Mouse (Mus musculus): ENCODE measurements at regions not wholly inside any gene's neighbourhood (a gene's known extent, or its start where the extent isn't known, plus 50 kb on each side); places are given as distances from the start of the nearest gene placed in this dataset.

DNA sequence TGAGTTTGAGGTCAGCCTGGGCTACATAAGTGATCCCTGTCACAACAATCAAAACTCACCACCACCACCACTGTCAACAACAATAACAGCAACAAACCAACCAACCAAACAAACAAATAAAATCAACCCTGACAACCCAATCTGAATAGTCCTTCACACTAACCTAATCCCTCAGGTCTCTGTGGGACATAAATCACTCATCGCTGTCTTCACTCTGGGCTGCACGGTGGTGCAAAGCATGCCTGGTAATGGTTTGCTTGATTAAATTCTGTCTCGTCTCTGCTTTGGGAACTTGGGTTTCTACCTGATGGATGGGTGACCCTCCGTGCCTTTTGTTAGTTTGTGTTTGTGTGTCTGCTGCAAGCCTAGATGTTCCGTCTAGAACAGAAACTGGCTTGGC lies 100.6 kb downstream of the Slc17a6 start:
- no peak for DNase-seq (ENCODE audit: low spot score in 2 of 2)

DNA sequence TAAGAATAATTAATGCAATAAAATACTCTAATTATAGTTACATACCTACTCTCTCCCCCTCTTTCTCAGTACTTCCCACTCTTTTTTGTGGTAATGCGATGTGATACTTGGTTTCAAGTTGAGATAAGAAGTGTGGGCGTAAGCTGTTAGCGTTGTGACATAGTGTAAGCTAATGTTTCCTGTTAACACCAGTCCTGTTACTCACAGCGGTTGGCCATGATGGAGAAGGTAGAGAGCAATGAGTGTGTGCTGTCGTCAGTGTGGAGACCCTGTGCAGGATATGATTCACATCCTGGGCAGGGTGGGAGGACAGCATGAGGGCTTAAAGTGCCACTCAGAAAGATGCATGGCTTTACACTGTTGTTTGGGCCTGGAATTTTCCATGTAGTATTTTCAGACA lies 102.1 kb downstream of the Slc17a6 start:
- no peak for DNase-seq (ENCODE audit: low spot score in 2 of 2)

DNA sequence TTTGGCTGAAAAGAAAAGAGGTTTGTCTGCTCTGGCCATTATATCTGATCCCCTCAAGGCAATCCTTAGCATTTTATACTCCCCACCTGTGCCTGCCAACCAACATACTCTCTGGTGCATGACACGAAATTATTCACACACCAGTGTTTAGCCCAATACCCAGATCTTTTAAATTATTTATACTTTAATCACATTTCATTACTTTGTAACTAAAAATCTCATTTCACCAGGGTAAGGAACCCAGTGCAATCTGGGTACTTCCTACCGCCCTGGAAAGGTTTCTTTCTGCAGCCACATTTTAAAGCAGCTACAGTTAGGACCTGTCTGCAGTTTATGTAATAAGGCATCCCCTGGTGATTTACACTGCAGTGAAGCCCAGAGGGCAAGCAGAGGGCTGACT lies 114.5 kb downstream of the Slc17a6 start:
- no peak for DNase-seq (ENCODE audit: low spot score in 2 of 2)

DNA sequence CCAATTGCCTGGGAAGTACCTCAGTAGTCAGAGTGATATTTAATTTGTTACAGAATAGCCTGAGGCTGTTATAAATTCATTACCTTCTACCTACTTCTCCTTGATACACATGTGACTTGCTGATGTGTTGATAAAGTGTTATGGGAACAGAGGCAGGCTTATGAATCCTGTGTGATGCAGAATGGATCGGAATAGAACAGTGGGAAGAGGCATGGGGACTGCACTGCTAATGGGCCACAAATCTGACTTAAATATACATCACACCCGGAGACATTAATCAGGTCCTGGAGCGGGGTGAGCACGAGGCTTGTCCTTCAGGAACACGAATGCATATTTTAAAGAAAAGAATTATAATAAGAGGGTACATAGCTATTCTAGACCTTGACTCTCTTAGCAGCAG lies 117.8 kb downstream of the Slc17a6 start:
- no peak for DNase-seq (ENCODE audit: low spot score in 2 of 2)

DNA sequence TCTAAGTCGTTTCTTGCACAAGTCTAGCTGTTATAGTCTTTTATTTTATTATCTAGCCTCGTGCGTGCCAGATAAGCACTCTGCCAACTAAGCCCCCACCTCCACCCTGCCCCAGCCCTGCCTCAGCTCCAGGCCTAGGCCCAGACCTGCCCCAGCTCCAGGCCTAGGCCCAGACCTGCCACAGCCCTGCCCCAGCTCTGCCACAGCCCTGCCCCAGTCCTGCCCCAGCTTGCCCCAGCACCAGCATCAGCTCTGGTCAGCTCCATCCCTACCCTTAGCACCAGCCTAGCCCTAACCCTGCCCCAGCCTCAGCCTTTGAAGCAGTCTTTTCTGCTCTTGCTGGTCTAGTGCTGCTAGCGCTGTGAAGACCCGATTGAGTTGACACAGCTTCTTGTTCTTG lies 119.1 kb downstream of the Slc17a6 start:
- no peak for DNase-seq (ENCODE audit: low spot score in 2 of 2)

DNA sequence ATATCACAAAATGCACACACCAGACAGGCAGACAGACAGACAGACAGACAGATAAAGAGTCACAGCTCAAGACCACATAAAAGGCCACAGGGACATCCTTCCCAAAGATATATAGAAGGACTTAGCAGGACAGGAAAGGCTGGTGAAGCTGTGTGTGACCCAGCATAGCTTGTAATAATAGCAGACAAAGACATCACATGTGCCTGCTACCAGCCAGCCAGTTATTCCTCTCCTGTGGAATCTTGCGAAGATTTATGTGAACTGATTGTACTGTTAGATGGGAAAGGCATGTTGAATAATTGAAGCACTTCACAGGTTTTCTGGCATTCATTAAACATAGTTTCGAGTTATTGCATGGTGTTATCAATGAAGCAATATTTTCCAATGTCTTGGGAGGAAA lies 119.1 kb upstream of the Gas2 start:
- no peak for DNase-seq (ENCODE audit: low spot score in 2 of 2)

DNA sequence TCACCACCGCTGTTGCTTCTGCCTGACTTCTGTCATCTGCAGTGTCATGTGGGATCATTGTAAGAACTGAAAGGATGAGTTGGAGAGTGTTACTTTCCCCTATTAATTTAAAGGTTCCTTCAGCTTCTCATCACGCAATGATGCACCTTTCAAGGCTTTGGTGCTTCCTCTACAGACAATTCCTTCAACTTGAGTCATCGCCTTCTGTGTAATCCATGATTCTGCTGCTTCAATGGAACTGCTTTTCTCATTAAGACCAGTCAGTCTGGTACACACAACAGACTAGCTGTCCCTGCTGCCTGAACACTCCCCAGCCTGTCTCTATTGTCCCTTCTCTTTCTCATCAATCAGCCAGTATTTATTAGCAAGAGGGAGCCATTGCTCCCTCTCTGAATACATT lies 116.2 kb upstream of the Gas2 start:
- no peak for DNase-seq (ENCODE audit: low spot score in 2 of 2)

DNA sequence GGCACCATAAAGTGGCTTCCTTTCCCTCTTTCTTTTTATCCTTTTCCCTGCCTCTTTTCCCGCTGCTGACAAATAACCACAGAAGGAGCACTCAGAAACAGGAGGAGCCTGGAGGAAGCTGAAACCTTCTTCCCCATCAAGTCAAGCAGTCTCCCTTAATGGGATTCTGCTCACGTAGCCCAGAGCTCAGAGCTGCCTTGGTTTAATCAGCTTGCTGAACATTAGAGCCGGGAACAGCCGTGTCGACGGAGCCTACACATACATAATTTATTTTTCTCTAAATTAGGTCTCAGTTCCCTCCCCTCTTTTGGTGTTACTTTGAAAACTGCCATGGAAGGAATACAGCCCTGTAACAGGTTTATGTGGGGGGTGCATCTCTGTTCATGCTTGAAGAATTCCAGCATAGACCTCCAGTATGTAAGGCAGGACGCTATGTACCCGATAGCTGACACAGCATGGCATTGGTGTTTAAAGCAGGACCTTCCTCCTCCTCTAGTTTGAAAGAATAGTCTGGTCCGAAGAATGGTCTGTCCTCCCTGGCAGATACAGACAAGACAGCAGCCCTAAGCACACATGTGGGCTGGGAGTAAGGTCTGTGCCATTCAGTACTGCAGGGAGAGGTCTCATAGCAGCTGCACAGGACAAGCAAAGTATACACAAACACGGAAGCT lies 113.0 kb upstream of the Gas2 start:
- peak; percentile 27 to 40 for DNase-seq (ENCODE audit: low spot score in 2 of 2)

DNA sequence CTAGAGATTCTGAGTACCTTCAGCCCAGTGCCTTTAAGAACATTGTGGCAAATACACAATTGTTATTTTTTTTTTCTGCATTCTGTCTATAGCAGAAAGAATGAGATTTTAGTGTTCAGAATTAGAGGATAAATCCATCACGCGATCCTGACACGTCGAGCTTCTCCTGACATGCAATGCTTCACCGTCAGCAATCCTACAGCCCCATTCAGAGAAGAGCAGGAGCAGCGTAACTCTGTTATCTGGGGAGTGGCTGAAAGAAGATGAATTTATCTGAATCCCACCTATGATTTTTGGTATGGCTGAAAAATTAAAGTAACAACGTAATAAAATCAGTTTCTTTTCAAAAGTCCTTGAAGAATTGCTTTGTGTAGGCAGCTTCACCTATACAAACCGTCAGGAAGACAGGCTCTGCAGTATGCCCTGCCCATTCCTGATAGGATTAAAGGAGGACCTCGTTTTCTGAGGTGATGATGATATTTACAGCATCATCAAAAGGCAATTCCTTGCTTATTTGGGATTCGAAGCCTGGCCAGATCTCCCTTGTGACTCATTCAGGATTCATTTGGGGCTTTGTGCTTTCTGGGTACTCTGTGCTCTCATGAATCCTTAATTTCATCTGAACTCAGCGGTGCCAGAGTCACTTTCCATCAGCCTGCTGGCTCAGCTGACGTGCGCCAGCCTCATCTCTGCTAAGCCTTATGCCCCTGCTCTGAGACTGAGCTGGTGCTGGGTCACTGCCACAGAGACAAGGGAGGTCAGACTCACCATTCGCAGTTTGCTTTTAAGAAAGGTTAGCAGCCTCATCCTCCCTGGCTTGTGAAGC lies 112.3 kb upstream of the Gas2 start:
- peak; percentile 30 to 45 for DNase-seq (ENCODE audit: low spot score in 2 of 2)

DNA sequence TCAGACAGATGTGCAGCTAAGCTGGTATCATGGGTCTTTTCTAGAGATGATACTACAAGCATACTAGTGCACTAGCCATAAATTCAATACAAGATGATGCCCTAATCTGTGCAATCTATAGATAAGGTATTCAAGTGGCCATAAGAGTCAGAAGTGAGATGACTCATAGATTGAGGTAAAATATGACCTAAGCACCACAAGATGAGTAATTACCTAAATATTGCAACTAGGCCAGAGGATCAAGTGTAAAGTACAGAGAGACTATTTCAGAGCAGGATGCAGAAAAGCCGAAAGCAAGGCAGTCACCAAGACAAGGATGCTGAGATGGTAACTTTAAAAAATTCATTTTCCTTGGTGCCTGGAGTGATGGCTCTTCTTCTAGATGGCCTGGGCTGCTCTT lies 111.5 kb upstream of the Gas2 start:
- DNase-seq (ENCODE audit: low spot score in 2 of 2), result no peak

DNA sequence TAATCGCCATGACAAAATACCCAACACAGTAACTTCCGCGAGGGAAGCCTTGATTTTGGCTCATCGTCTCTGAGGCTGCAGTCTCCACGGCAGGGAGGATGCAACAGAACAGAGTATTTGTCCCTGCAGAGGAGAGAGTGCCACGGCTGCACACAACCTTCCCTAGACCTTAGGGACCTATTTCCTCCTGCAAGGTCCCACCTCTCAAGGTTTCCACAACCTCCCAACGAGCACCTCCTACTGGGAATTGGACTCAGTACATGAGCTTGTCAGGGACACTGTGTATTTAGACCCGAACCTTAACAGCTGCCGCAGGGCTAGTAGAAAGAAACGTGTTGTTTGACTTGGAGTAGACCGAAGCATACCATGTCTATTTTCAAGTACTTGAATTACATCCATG lies 108.8 kb upstream of the Gas2 start:
- no peak for DNase-seq (ENCODE audit: low spot score in 2 of 2)

DNA sequence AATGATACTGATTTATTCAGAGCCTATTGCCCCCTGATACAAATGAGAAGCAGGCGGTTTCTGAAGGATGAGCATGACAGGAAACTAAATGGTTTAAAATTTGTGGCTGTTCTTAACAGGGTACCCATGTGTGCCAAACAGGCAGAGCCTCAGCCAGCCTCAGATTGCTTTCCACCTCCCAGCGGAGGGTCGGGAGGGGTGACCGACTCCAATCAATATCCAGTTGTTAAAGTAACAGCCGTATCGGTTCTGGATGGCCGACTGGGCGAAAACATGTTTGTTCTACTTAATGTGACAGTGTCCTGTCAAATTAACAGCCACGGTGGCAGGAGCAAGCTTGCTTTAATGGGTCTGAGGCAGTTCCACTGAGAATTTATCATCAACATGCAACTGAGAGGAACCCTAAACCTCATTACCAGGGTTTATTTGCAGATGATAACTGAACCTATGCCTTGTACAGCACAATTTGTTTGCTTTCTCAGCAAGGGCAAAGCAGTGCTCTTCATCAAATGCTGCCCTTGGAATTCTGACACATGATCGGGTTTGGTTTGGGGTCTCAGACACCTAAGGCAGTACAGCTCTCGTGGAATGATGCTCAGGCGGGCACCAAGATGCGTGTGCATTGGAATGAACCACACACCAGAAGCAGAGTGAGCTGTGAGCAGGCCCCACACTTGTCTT lies 107.5 kb upstream of the Gas2 start:
- DNase-seq (ENCODE audit: low spot score in 2 of 2), result no peak

DNA sequence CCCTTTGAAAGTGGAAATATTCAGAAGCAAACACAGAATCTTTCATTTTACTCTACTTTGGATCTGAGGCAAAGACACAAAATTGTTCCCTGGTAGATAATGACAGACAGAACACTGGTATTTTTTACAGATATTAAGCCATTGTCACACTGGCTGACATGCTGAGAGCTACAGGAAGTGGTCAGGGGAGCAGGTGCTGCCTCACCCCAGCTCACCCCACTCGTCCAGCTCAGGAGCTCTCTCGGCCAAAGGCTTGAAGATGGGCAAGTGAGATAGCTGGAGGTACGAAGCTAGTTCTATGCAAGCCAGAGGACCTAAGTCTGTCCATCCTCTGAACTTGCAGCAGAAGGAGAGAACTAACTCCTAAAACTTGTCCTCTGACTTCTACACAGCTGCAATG lies 105.6 kb upstream of the Gas2 start:
- DNase-seq (ENCODE audit: low spot score in 2 of 2), result no peak

DNA sequence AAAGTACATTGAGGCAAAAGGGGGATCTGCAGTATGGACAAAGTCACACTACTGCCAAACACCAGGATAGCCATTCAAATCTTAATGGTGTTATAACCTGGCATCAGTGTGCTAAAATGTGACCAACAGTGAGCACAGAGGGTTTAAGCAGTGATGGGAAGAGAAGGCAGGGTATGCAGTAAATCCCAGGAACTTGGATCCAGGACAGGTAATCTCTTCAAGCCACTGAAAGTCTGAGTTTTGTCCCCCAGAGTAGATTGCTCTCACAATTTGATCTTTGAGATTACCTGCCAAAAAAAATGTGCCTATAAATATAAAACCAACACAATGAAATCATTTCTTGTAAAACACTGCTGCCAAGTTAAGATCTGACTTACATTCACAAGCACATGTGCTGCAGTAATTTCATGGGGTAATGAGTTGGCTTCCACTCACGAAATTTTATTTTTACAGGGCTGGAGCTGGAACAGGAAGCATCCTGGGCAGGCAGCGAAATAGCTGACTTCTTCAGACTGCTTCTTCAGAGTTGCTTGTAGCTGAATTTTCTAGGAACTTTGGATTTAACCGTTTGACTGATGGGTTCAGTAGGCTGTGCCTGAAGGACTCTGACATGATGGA lies 102.2 kb upstream of the Gas2 start:
- DNase-seq (ENCODE audit: low spot score in 2 of 2), result no peak

DNA sequence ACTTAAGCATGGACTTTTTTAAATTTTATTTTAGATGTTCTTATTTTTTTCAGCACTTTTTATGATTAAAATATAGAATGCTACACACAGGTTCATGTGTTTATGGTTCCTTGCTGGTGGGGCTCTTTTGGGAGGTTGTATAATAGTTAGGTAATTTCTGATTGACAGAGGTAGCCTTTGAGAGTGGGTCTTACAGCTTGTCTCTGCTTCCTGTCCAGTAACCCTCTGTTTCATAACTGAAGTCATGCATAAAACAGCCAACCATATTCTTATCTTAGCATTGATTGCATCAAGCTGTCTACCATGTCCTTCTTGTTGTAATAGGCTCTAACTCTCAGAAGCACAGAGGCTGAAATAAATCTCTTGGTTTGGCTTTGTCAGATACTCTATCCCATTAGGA lies 94.7 kb upstream of the Gas2 start:
- DNase-seq (ENCODE audit: low spot score in 2 of 2), result no peak

DNA sequence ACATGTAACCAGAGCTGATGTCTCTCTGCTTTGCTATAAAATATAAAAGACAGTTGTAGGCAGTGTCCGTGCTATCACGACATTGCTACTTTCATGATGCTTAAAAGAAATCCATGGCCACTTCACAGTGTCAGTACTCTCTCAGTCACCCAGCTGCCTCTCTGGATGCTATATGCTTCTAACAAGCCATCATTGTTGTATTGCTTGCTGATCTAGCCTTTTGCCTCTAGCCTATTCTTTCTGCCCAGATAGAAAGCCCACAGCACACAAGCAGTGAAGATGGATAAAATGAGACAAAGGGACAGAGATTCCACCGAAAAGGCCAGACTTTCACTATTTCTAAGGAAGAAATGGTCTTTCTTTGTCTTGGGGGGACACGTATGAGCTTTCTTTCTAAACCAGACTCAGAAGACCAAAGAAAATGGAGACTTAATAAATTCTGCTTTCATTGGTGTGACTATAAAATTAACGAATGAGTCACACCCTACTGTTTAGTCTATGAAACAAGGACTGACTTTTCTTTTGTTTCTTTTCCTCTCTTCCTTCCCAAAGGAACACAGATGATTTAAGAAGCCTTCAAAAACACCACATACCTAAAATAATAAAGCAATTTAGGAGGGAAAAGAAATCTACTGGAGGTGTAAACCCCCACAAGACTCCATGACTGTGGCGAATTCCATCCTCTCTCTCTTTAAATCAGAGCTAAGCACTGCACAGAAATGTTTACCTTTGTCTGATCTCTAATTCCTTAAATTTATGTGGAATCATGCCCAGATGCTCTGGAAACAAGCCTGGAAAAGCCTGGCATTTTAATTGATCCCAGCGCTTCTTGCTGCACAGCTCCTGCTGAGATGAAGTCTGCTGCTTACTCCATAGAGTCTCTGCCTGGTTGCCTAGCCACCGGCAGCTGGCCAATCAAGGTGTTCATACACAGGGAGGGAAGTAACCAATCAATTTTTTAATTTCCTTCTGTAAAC lies 89.6 kb upstream of the Gas2 start:
- peak in 1 of 2 experiments; percentile 38 for DNase-seq (ENCODE audit: low spot score in 2 of 2)

DNA sequence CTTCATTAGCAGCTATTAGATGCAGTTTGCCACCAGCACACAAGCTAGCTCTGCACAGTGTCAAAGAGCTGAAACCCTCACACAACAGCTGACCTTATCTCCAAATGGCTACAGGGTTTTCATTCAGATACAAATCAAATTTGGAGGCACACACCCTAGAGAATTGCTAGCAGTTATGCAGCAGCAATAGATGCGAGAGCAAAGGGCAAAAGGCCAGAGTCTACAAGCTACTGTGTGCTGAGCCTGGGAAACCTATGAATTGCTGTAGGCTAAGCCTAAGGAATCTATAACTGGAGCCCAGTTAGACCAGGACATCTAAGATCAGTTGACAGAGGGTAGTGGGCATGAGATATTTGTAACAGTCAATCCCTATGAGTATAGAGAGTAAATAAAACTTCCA lies 85.8 kb upstream of the Gas2 start:
- no peak for DNase-seq (ENCODE audit: low spot score in 2 of 2)

DNA sequence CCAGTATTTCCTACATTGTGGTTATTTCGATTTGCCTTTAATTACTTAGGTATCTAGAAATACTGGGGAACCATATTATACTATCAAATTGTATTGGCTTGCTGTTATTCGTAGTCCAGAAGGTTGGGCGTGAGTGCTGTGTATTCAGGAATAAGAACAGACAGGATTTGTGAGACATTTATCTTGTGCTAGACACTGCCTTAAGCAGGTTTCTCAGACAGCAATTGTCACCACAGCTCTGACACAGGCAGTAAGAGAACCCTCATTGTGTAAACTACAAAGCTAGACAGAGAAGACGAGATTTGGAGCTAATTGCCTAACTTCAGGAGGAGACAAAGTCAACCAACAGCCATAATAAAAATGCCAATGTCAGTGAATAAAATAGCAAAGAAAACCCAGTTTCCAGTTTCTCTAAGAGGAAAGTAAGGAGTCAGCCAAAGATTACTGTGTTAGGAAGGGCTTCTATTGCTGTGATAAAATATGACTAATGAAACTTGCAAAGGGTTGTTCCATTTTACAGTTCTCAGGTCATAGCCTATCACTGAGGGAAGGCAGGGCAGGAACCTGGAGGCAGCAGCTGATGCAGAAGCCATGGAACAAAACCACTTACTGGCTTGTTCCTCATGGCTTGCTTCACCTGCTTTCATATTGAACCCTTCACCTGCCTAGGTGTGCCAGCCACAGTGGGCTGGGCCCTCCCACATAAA lies 78.6 kb upstream of the Gas2 start:
- no peak for DNase-seq (ENCODE audit: low spot score in 2 of 2)

DNA sequence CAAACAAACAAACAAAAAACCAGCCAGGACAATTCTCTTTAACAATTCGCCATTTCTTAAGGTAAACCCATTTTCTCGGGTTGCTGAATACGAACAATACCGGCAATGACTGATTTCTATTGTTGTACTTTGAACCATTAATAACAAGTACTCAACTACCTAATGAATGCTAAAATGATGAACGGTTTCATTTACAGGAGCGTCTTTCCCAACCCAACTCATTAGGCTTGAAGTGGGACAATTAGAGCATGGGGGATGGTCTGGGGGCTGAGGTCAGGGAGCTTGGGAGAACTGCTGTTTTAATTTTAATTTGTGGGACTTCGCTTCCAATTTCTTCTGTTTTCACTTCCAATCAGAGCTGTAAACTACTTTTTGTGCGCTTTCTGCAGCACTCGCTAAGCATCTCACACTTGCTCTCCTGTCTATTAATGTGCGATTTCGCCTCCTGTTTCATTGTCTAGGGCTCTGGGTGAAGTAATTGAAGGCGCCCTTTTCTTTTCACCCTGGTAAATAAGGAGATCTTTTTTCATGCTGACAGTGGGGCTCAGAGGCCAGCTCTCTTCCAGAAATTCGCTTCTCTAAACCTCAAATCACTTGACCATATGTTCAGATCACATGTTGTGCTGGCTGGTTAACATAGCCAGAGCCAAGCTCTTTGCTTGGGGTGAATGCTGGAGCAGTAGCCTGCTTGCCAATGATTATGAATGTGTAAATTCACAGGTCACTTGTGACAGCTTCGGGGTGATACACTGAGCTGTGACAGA lies 77.7 kb upstream of the Gas2 start:
- DNase-seq (ENCODE audit: low spot score in 2 of 2), result no peak

Measured in layer of hippocampus, postnatal 10 days (tissue).